Mouse (Mus musculus) cerebellum, adult 9-11 months (tissue): Measurements from ENCODE around the gene Olfr11.

Experiments used
- DNase-seq: peaks from one replicate; pipeline ENCODE4 v3.0.0; 2022

Gene Olfr11

DNA sequence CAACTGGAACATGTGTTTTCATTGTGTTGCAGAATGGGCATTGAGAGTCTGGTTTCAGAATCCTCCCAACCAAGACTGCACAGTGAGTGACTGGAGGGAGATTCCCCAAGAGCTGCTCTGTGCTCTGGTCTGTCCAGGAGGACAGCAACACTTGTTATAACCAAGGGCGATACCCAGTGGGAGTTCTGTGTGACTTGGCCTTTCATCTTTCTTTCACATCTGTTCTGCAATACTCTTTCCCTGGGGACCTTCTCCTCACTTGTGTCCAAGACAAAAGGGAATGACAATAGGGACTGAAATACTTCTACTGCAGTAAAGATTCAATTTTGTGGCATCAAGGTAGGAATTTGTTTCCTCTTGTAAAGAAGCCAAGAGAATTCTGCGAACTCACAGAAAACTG, at the start of gene Olfr11:
TSS of gene Olfr11 (minus strand) at position 101 of the 400 bp plus-strand sequence.
- no peak for DNase-seq

DNA sequence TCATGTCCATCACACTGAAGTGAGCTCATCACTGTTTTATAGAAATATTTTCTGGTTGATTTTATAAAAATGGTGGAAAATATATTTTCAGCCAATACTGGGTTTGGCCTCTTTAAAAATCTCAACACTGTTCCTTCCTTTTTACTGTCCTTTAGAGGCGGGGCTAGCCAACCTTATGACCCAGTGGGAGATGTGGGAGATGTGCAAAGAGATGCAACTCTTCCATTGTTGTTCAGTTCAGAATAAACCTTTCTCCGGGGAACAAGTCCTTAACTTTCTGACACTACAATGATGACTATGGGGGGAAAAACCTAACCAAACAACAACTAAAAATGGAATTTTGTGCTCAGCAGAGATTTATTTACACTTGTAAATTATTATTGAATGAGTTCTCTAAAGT, 35.0 kb upstream of the Olfr11 start, which contains the start of gene Olfr1360:
TSS of gene Olfr1360 (minus strand) at position 101 of the 400 bp plus-strand sequence.
- DNase-seq = no peak

DNA sequence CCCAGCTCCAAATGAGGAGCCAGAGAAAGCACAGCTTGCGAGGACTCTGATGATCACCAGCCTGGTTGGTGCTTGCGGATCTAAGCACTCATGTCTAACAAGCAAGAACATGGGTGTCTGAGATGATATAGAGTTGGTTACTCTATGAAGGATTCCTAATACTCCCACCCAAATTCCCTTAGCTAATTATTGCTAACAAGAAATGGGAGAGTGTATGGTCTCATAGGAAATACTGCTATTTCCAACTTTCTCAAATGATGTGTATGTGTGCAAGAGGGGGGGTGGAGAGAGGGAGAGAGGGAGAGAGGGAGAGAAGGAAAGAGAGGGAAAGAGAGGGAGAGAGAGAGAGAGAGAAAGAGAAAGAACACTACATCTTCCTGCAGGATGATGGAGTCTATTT, 21.0 kb upstream of the Olfr11 start, which contains the start of gene Olfr1361:
TSS of gene Olfr1361 (minus strand) at position 101 of the 400 bp plus-strand sequence.
- DNase-seq = no peak

DNA sequence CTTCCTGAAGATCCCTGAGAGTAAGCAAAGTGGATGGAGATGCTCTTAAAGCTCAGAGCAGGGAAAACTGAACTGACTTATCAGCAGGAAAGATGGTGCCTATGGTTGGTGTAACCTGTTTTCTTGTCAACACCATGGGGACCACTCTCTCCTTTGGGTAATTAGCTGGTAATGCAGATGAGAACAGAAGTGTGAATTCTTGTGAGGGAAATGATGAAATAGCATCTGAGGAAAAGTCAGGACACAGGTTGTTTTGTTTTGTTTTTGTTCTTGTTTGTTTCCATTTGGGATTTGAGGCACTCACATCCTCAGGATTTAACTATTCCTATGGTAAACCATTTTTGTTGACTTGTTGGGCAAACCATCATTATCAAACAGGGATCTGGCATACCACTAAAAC, 28.4 kb downstream of the Olfr11 start, which contains the start of gene Olfr1362:
TSS of gene Olfr1362 (minus strand) at position 101 of the 400 bp plus-strand sequence.
- DNase-seq = no peak

DNA sequence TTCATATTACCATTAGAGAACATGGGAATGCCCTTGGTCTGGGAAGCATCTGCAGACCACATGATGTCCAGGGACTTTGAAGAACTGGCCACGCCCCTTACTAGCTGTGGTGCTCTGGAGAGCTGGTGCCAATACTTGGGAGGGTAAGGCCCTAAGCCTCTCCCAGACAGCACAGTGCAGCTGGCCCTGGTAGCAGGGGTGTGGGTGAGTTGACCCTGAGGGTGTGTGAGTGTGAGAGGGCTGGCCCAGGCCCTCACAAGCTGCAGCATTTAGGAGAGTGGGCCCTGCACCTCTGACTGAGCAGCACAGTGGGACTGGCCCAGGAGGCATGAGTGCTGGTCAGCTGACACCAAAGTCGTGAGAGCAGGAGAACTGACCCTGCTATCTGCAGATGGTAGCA, 50.7 kb downstream of the Olfr11 start:
- DNase-seq = no peak
